Mouse (Mus musculus): ENCODE measurements around the gene Acp2.

Acp2 gene

DNA sequence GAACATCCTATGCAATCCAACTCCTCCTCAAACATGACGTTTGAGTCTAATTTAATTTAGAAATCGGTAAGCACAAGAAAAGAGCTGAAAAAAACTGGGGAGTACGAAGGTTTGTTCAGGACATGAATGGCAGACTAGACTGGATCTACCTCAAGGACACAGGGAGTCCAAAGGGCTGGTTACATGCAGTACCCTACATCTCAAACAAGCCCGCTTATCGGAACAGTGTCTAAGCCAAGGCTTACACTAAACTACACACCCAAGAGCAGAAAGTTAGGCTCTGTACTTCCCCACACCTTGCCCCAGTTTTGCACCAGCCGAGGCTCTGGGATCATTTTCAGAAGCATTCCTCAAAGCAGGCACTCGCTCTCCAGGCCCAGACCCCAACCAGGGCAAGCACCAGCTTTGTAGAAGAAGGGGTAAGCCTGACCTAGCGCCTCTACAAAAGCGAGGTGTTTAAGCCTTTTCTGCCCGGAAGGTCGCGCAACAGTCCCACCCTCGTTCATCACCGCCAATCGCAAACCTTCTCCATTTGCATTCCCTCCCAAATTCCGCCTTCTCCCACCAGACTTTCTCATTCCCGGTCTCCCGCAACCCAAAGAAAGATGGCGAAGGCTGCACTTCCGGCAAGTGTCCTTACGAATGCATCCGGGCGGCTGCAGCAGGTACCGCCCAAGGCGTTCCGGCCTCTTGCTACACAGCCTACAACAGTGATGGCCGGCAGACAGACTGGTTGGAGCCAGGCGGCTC lies at the start of gene Acp2, which contains the start of gene Nr1h3:
TSS of gene Acp2 (plus strand) at position 664 of the 750 bp plus-strand sequence.
TSS of gene Nr1h3 (minus strand) at position 613 of the 750 bp plus-strand sequence.
- DNase-seq (ENCODE audit: low read depth, low spot score) = peak; percentile 97

DNA sequence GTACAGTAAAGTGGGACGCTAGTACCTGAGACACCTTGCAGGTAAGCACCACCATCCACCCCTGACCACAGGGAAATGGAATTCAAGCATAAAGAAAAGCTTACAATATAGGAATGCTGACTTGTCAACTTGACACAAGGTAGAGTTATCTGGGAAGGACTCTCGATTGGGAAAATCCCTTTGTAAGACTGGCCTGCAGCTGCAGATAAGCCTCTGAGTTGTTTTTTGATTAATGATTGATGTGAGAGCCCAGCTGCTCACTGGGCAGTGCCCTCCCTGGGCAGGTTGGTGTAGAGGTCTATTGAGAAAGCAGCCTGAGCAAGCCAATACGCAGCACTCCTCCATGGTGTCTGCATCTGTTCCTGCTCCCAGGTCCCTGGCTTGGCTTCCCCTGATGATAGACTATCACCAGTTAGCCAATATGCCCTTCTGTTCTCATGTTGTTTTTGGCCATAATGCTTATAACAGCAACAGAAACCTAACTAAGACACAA lies 49.8 kb upstream of the Acp2 start:
- no peak for DNase-seq (ENCODE audit: low read depth, low spot score)

DNA sequence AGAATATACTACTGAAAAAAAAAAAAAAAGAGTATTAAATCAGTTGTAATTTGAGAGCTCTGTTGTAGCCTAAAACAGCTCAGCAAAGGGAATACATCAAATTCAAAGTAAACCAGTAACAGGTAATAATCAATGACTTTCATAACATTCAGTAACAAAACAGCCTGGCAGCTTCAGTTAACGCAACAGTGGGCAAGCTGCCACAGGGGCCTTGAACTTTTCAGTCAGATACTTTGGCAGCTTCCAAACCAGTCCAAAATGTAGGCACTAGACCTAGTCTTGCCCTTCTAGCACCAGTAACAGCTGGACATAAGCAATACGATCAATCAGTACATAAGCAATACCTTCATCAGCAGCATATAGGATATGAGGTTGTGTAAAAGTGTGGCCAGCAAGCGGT lies 48.6 kb upstream of the Acp2 start:
- DNase-seq (ENCODE audit: low read depth, low spot score) = no peak

DNA sequence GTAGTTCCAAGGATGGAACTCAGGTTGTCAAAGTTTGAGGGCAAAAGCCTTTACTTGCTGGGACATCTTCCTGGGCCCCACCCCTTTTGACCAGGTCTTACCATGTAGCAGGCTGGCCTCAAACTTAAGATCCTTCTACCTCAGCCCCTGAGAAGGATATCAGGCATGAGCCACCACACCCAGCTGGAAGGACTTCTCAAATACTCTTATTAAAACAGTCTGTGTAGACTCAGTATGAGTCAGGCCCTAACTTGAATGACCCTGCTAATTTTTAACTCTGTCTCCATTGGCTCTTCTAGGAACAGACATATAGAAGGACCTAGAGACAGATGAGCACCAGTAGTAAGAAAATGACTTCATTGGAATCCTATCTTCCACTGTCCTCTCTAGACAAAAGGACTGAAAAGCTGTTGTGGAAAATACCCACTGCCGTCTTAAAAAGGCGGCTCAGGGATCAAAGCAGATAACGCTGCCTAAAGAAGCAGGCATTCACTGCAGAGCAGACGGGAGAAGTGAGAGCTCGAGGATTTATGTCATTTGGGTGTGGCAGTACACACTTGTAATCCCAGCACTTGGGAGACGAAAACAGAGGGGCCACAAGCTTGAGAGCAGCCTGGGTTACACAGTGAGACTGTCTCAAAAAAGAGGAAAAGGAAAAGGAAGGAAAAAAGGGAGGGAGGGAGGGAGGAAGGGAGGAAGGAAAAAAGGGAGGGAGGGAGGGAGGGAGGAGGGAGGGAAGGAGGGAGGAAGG lies 45.5 kb upstream of the Acp2 start:
- DNase-seq (ENCODE audit: low read depth, low spot score) = no peak

DNA sequence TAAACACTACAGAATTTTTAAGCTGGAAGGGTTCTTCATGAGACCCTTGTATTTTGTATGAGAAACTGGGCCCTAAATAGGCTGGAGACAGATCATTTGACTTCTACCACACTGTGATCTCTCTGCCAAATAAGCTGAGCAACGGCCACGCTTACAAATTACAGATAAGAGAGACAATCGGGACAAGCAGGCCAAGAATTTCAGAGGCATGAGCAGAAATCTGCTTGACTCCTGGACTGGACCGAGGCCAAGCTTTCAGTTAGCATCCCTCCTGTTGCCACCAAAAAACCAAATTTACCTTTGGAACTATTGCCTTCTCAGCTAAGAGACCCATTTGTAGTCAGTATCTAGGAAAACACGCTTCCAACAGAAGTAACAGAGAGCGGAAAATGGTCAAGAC lies 42.1 kb upstream of the Acp2 start:
- no peak for DNase-seq (ENCODE audit: low read depth, low spot score)

DNA sequence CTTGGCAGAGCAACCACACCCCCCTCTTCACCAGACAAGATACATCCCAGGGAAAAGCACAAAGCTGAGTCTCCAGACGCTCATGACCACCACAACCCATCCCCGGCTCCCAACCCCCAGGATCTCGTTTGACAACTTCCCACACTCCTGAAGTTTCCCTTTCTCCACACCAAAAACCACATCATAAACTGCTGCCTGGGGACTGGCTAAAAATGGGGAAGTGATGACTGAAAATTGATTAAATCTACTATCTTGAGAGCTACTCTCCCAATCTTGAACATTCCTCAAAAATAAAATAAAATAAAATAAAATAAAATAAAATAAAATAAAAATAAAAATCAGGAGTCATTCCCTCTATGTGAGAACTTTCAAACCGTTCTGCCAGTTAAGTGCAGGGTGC lies 39.7 kb upstream of the Acp2 start:
- no peak for DNase-seq (ENCODE audit: low read depth, low spot score)

DNA sequence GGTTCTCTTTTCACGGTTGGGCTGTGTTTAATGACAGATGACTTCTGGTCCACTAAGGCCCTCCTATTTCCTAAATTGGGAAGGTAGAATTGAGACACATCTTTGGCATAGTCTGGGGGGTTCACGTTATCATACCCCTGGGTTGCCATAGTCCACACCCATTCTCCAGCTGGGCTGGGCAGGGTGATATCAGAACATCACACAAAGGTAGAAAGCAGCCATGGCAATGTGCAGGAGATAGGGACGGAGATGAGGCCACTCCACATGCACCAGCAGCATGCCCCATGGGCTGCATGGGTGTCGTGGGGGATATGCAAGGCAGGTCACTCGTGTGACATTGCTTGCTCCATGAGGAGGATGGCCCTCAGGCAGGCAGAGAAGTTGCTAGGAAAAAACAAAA lies 39.2 kb upstream of the Acp2 start:
- no peak for DNase-seq (ENCODE audit: low read depth, low spot score)

DNA sequence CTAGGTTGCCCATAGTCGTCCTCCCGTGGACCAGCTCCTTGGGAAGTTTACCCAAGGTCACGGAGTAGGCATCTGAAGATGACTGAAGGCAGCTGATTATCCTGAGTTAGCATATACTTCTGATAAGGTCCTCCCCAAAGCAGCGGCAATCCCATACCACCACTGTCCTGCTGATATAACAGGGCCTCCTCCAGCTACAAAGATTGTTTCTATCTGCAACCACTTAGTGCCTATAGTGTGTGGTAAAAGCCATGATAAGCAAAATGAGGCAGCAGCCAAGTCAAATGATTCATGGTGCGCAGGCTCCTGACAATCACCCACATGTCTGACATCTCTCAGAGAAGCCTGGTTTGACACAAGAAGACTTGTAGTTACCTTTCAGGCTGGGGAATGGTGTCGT lies 37.7 kb upstream of the Acp2 start:
- DNase-seq (ENCODE audit: low read depth, low spot score) = no peak

DNA sequence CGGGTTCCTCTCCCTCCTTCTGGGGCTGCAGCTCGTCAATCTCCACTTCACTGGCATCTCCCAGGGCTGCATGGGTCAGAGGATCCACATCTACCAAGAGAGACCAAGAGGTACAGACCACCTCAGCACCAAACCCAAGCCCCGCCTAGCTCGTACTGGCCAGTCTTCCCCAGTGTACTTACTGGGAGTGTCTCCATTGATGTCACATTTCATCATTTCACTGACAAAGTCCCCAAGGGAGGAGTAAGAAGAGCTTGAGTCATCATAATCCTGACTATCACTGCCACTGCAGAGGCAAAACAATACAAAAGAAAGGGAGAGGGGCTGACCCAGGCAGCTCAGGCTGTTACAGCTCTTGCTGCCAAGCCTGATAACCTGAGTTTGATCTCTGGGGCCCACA lies 35.1 kb upstream of the Acp2 start:
- no peak for DNase-seq (ENCODE audit: low read depth, low spot score)

DNA sequence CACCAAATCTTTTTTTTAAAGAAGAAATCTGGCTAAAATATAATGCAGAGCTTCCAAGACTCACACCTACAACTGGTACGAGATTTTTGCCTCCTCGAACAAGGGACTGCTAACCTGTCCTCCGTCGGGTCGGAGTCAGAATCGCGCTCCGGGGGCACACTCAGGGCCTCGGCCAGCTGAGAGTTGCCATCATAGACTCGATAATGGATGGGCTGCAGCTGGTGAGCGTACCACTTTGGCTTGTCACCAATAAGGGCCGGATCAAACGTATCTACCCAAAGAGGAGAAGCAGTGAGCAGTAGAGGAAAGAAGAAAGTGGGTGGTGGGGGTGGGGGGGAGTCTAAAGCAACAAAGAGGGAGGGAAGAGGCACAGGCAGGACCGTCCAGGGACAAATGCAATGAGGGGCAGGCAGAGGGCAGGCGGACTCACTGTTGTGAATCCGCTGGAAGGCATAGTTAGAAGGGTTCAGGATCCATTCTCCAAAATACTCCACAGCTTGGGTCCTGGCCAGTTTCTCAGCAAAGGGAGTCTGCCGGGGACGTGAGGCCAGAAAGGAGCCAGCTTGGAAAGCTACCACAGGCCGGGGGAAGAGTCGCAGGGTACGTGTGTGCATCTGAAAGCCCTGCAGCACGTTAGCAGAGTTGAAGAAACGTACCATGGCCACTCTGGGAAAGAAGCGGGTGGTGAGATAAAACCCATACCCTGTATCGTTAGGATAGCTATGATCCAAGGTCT lies 32.9 kb upstream of the Acp2 start:
- no peak for DNase-seq (ENCODE audit: low read depth, low spot score)

DNA sequence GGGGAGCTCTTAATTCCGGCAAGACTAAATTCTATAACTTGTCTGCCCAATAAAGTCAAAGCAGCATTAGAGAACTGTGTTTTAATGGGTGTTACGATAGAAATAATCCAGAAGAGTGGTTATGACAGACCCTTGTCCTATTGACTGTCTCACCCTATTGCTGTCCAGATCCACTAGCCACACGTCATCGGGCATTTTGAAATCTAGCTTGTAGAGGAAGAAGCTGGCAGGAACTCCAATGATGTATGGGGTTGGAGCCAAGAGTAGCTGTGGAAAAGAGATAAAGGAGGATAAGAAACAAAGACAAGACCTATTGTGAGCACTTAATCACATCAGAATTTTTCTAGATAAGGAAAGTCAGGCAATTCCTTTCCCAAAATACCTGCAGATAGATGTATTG lies 27.2 kb upstream of the Acp2 start:
- DNase-seq (ENCODE audit: low read depth, low spot score) = no peak

DNA sequence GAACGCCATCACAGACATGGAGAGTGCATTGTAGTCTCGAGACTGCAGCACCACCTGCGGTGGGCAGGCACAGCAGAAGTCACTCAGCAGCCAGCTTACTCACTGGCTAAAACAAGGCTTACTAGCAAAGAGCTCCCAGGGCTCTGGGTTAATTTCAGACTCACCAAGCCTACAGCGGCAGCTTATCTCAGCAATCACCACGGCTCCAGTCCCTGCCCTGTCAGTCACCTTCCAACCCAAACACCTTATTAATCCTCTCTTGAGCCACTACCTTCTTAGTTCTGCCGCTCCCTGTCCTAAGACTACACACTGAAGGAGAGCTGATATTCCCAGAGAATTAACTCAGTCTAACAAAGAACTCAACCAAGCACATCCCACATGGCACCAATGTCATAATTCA lies 26.5 kb upstream of the Acp2 start:
- DNase-seq (ENCODE audit: low read depth, low spot score) = no peak

DNA sequence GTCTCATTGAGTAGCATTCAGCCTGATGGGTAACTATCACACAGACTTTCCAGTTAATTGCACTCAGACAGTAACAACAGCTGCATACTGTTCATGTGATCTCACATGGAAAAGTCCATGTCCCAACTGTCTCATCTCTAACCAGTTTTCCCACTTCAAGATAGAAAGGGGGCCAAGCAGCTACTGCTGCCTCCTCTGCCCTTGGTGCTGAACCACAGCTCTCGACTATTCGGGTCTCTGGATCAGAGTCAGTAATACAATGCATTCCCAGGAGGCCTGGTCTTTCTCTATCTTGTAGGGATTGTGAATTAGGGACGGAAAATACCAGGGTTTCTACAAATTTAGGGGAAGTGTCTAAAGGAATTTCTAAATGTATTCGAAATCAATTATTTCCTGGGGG lies 22.9 kb upstream of the Acp2 start:
- DNase-seq (ENCODE audit: low read depth, low spot score) = no peak

DNA sequence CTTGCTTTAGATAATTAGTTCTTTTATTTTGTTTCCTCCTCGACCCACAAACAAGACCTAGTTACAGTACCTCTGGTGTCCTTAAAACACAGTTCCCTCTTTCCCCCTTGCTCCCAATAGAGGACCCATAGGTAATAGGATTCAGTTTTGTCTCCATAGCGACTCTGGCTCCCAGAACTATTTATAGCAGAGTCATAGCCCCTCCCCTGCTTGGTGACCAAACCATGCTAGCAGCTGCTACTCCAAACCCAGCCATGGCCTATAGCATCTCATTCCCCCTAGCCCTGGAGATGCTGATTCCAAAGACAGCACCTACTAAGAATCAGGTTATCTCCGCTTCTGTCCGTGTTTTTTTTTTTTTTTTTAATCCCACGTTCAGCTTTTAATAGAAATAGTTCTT lies 22.0 kb upstream of the Acp2 start:
- no peak for DNase-seq (ENCODE audit: low read depth, low spot score)

DNA sequence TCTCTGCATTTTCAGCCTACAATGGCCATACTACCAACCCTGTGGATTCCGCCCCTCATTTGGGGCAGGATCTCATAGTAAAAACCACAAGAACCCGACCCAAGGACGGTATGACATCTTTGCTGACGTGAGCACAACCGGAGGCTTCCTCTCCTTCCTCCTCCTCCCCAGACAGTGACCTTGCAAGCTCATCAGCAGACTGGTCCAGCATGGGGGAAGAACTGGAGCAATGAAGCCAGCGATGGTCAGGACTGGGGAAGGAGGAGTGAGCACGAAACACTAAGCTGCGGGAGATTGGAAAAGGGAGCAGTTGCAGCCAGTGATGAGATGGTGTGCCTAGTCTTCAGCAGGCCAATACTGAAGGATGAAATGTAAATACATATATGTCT lies 20.7 kb upstream of the Acp2 start:
- DNase-seq (ENCODE audit: low read depth, low spot score) = no peak

DNA sequence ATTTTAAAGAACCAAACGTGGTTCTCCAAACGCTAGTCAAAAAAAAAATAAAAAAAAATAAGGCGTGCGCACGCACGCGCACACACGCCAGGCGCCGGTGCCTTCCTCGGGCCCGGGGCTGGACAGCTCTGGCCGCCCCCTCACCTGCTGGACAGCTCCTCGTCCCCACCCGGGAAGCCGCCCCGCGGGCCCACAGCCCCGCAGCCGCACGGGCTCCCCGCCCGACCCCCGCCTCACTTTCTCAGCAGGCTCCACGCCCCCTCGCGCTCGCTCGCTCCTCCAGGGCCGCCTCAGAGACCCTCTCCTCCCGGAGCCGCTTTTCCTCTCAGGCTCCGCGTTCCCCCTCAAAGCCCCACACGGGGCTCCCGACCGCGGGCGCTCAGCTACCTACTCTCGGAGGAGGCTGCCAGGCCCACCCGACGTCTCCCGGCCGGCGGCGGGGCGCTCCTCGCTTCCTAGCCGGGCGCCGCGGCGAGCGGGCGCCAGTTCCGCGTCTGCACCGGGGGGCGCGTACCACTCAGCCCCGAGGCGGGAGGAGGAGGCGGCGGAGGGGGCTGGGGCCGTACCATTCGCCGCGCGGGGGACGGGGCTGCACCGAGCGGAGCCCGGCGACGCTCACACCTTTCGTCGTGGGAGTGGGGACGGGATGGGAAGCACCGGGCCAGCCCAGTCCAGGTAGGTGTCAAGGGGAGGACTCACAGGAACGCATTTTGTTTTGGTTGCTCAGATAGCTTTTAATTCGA lies 20.1 kb upstream of the Acp2 start:
- peak; percentile 89 for DNase-seq (ENCODE audit: low read depth, low spot score)

DNA sequence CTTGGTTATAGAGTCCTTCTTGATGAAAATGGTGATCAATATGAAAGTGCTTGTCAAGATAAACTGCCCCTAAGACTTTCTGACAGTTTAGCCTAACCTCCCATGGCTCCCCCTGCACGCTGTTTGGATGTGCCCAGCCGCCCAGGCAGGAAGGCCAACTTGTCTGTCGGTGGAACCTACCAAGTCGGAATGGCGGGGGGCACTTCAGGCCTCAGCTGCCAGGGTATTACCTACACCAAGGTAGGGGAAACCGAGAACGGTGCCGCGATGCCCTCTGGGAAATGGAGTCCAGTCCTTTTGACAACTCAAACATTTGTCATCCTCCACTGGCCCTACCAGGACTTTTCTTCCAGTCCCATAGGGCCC lies 19.6 kb upstream of the Acp2 start:
- peak; percentile 96 for DNase-seq (ENCODE audit: low read depth, low spot score)

DNA sequence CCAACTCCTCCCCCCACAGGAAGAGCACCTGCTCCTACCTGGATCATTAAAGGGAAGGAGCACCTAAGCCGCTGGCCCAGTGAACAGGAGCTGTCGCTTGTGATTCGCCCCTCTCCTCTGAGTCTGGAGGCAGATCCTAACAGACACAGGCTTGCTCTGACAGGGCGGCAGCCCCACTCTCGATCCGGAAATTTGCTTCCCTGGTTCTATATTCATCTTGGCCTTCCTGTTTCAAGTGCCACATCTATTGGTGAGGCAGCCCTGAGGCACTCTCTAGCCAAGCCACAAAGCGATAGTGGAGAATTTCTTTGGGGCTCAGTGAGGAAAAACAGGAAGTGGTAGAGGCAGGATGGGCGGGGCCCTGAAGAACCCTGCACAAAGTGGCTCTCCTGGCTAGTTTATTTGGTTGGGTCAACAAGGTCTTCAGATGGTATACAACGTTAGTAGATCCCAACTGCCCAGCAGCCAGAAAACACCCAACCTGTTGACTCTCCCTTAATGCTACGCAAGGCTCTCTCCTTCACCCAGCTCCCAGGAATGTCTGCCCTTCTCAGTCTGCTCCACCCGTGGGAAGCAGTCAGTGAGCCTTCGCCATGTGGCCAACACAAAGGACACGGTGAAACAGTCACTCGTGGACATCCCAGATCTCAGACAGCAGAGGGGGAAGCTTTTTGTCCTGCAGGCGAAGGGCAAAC lies 18.8 kb upstream of the Acp2 start, which contains the start of gene Madd:
TSS of gene Madd (minus strand) at position 127 of the 695 bp plus-strand sequence.
- no peak for DNase-seq (ENCODE audit: low read depth, low spot score)

DNA sequence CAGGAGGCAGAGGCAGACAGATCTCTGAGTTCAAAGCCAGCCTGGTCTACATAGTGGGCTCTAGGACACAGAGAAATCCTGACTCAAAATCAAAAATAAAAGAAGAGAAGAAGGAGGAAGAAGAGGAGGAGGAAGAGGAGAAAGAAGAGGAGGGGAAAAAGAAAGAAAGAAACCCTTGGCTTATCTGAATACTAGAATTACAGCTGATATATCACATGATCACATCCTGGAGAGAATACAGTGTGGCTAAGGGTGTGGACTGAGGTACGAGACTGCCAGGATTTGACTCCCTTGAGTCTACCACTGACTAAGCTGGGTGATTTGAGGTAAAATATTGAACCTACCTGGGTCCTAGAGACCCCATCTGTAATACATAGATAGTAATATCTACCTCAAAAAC lies 16.5 kb upstream of the Acp2 start:
- no peak for DNase-seq (ENCODE audit: low read depth, low spot score)

DNA sequence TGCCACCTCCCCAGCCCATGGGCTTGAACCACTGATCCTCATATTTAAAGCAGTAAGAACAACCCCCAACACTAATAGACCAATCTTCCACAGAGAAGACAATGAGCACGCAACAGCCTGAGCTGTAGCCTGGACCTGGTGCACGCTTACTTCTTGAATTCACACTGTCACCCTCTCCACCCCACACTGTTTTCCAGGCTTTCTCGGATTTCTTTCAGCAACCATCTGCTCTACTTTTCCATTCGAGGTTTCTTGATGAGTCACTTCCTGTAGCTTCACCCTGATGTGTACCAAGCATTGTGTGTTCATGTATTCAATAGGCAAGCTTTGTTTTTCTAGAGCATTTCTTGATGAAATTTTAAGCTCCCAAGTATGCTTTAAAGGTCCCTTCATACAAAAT lies 15.3 kb upstream of the Acp2 start:
- no peak for DNase-seq (ENCODE audit: low read depth, low spot score)

DNA sequence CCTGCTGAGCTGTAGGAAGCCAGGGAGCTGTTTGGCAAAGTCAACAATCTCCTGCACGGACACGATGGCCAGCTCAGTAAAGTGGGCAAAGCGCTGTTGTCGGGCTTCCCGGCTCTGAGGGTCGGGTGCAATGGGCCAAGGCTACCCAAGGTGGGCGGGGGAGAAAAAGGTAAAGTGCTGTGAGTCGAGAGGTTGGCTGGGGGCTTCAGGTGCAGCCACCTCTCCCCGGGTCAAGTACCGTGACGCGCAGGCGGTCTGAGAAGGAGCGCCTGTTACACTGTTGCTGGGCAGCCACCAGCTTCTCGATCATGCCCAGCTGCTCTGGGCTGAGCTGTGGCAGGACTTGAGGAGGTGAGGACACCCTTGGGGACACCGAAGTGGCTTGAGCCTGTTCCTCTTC lies 12.2 kb upstream of the Acp2 start:
- DNase-seq (ENCODE audit: low read depth, low spot score) = no peak

Data from mesoderm, embryonic 11.5 days (tissue).